Mouse (Mus musculus) heart, postnatal 0 days (tissue): ENCODE results near the gene Vmn1r4.

Experiments
- CTCF ChIP-seq: IDR thresholded peaks from 2 replicates; pipeline ENCODE4 v1.5.1; 2016; ENCODE audit warnings: antibody characterized with exemption, control low read depth, low read depth
- EP300 ChIP-seq: IDR thresholded peaks from 2 replicates; pipeline ENCODE4 v1.6.1; 2016; ENCODE audit warnings: antibody characterized with exemption, low read depth

GRCm38 (mm10) chr6:56908912-56909311 is 14.9 kb upstream of the Vmn1r4 start:
- no peak for TF ChIP-seq EP300
- peak; percentile 88 for TF ChIP-seq CTCF
